Mouse (Mus musculus) left cerebral cortex, adult 8-10 months (tissue): Measurements from ENCODE around the gene Galnt16. TPM values are rescaled to one million over a fixed set of nuclear protein-coding genes. Genes with fewer than 3 reads are reported as not detected.

Source experiments
- DNase-seq, 2 experiments: peaks; one replicate each; pipeline ENCODE4 v3.0.0; 2022; ENCODE audit warnings: low spot score in 2 of 2
- total RNA-seq, 4 experiments: library from RNA; stranded (reverse); gene quantifications; 2 replicates each; pipeline ENCODE4 v1.2.4; 2022

Galnt16 gene
- total RNA-seq, 4 experiments from 2014 or later = 94.5 to 107 (median 97.9) TPM

- no peak for DNase-seq
Measured at GRCm38 (mm10) chr12:80530630-80531029, 12.6 kb downstream of the Galnt16 start.

GRCm38 (mm10) chr12:80531585-80531984 is 13.5 kb downstream of the Galnt16 start:
- DNase-seq = no peak

- no peak for DNase-seq
Measured at GRCm38 (mm10) chr12:80533876-80534275, 15.8 kb downstream of the Galnt16 start.

DNA sequence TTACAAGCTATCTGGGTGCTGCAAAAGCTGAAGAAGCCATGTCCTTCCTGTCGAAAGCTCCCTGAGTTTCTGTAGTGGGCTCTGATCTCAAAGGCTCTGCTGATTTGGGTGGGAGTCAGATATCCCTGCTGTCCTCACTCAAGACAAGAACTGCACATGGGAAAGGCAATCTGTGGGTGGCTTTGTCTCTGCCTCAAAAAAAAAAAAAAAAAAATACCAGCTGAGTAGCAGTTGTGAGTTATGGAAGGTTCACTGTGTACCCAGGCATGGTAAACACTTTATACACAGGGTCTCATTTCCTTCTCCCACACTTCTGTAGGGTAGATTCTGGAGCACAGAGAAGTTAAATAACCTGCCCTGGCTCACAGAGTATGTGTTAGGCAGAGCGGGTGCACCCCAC is 19.2 kb downstream of the Galnt16 start:
- no peak for DNase-seq

DNA sequence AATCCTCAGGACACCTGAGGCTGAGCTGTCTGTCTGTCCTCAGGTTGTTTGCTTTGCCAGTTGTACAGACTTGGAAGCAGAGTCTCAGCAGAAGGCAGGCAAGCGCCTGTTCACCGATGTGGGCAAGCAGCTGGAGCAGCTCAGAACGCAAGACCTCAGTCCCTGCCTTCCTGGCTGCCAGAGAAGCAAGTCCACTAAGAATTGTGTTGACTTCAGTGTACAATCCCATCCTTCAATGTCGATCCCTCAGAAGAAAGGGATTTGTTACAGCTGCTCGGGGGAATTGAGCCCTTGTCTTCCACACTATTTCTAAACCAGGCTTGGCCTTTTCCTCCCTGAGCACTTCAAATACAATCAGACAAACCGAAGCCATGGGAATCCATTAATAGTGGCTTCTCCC is 20.2 kb downstream of the Galnt16 start:
- no peak for DNase-seq

GRCm38 (mm10) chr12:80545310-80545709 is 27.2 kb downstream of the Galnt16 start:
- DNase-seq = peak in 1 of 2 experiments; percentile 46

DNA sequence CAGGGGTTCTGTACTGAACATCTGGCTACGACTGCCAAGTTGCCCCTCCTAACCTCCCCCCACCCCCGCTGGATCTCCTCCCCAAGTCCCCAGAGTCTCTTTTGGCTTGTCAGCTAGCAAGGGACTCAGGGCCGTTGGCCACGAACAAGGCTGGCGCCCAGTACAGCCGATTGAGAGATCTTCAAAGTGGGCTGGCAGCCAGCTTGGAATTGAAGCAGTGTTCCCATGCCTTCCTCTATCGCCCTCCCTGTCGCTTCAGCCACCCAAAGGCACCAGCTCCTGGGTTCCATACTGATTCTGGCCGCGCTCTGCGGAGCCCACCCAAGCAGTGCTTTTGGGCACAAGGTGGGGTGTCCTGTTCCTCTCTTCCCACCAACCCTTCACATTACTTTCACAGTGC is 31.6 kb downstream of the Galnt16 start:
- DNase-seq = no peak

DNA sequence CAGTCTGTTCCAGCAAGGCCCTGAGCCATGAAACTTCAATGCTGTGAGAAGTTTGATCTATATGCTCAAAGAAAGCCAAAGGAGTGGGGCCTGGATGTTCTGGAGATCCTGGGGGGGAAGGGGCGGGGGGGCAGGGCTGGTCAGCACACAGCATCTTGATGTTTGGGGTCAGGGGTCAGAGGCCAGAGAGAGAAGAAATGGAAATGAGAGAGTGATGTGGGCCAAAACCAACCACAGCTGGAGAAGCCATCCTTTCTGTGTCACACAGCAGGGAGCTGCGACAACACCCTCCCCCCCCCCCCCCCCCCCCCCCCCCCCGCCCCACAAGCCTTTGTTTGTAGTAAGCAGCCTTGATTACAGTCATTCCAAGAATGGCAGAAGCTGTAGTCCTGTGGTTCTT is 35.1 kb downstream of the Galnt16 start:
- DNase-seq = no peak

GRCm38 (mm10) chr12:80554312-80554711 is 36.2 kb downstream of the Galnt16 start:
- no peak for DNase-seq

- no peak for DNase-seq
Measured at GRCm38 (mm10) chr12:80561904-80562303, 43.8 kb downstream of the Galnt16 start.

DNA sequence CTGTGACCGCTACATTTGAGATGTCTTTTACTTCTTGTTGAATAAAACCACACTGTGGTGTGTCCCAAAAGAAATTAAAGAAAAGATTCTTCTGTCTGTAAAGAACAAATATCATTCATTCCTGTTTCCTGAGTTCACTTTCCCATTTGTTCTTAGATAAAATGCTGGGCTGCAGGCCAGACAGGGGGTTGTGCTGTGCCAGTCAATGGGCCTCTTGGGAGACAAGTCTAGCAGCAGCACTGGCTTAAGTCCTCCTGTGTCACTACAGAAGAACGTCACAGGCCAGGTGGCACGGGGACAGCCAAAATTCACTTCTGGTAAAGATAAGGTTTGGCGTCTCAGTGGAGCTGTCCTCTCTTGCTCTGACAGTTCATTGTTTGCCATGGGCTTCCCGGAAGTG is 44.7 kb downstream of the Galnt16 start:
- DNase-seq = no peak

DNA sequence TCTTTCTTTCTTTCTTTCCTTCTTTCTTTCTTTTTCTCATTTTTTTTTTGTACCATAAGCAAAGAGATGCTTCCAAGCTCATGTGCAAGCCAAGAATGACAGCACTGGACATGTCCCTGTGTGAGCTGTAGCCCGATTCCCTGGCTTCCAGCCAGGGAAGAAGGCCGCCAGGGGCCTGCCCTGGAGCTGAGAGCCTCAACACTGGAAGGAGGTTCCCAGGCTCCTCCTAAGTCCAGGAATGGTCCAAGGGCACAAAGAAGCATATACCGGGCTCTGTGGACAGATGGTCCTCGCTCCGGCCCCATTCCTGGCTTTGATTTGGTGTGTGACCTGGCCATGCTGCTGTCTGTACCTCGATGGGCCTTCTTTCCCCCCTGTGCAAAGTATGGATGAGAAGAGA is 46.9 kb downstream of the Galnt16 start:
- no peak for DNase-seq

- no peak for DNase-seq
Measured at GRCm38 (mm10) chr12:80565793-80566192, 47.7 kb downstream of the Galnt16 start.

GRCm38 (mm10) chr12:80566502-80566901 is 48.4 kb downstream of the Galnt16 start:
- DNase-seq = no peak

DNA sequence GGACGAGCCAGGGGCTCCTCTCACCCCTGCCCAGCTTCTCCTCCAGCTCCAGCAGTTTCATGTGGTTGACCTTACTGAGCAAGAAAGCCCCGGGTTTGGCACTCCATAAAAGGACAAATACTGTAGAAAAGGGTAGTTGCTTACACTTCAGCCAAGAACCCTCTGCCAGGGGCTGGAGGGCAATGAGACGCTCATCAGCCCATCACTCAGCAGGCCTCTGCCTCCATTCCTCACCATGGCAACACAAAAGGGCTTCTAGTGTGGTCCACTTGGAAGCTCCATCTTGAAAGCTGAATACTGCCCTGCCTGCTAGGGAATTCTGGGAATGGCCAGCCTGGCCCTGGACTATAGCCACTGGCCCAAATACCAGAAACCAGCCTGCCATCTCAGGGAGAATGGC is 49.3 kb downstream of the Galnt16 start:
- peak in 1 of 2 experiments; percentile 74 for DNase-seq

GRCm38 (mm10) chr12:80569561-80569960 is 51.5 kb downstream of the Galnt16 start:
- DNase-seq = no peak

DNA sequence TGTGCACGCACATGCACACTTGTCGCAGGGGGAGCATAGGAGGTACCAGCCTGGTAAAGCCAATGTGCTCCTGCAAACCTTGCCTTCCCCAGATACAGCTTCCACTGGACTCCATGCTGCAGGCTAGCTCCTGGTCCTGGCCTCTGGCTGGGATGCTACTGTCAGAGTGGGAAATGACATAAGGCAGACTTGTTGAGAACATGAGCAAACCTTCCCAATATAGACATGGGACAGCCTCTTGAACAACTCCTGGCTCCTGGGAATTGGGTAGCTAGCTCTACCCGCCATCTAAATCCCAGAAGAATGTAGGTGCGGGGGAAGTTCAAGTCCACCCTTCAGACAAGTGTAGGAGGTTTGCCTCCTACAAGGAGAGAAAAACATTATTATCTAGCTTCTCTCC is 56.2 kb downstream of the Galnt16 start:
- DNase-seq = no peak

DNA sequence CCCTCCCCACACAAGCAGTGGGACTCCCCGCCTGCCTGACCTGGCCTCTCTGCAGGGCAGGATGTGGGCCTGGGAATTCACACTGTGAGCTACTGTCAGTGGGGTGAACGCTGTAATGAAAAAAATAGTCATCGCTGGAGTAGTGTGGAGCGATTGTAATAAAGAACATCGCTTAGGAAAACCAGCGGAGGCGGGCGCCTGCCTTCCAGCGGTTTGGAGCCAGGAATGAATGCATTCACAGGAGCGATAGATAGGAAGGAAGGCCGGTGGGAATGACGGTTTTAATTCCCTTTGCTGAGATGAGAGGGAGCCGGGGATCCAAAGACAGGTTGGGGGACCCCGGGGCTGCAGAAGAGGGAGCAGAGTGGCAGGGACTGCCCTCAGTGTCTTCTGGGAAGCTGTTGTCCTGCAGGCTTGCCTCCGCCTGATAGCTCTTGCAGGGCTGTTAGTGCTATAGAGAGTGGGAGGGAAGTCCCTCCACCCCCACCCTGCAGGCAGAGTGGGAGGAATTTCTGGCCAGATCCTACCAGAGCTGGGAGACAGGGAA is 56.8 kb downstream of the Galnt16 start:
- DNase-seq = peak; percentile 37 to 69

- no peak for DNase-seq
Measured at GRCm38 (mm10) chr12:80577049-80577448, 59.0 kb downstream of the Galnt16 start.

DNA sequence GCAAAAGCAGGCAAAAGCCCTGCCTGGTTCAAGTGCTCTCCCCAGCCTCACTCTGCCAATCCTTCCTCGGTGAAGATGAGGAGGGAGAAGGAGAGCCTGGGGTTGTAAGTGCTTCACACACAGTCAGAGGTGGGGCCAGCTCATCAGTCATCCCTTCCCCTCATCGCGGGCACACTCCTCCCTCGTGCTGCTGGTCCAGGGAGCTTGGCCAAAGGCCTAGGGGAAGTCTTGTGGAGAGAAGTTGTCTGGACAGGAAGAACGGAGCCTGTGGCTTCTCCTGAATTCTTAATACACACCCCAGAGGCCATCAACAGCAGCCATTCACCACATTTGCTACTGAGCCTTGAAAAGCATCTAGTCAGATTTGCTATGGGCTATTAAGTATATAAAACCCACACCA is 63.3 kb downstream of the Galnt16 start:
- no peak for DNase-seq

DNA sequence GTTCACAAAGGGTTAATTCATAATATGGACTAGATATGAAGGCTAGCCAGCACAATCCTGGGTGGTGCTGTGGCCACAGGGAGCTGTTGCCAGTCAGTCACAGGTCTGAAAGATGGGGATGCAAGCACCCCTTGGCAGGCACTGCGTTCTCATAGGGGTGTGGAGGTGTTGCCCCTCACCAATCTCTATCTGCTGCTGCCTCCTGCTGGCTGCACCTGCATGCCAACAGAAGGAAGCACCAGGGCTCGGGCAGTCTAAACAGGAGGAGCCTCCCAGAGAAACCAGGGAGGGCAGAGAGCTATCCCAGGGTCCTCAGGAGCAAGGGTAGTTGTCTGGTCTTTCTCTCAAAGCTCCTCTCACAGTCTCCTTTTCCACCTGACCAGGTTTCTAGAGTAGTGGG is 66.9 kb downstream of the Galnt16 start:
- no peak for DNase-seq

DNA sequence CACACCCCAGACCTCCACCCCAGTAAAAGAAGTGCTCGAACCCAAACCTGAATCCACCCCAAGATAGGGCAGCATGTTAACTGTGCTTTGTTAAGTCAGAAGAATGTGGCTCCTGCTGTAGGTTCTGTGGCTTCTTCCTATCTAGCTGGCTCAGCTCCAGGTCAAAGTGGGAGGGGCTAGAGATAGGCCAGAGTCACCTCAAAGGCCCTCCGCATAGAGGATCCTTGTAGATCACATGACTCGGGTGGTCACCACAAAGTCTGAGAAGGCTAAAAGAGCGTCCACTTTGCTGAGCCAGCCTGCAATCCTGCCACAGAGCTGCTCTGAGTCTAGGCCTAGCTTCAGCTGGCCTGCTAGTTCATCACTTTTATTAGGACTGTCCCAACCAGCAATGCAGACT is 76.1 kb downstream of the Galnt16 start:
- no peak for DNase-seq

- DNase-seq = no peak
Measured at GRCm38 (mm10) chr12:80594781-80595180, 76.7 kb downstream of the Galnt16 start.

DNA sequence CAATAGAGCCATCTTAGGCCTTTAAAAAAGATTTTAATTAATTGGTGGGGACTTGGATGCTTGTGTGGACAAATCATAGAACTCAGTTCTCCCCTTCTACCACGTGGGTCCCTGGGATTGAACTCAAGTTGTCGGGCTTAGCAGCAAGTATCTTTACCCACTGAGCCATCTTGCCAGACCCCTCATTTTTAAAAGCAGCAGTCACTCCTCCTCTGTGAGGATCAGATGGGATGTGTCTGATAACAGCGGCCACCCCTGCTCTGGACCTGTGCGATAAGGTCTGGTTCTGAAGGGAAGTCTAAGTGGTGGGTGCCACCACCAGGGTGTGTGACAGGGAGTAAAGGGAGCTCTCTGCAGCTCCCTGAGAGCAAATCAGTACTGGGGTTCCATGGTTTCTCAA is 77.5 kb downstream of the Galnt16 start:
- DNase-seq = no peak
